Mouse (Mus musculus) C2C12 (cell line): ENCODE measurements around the gene Shc2.

Source experiments
- CTCF ChIP-seq: IDR thresholded peaks from one replicate; pipeline ENCODE4 v1.5.1; 2011; ENCODE audit not compliant: control insufficient read depth, insufficient read depth, insufficient read length
- MAX ChIP-seq: IDR thresholded peaks from one replicate; pipeline ENCODE4 v1.6.1; 2011; ENCODE audit warnings: mild to moderate bottlenecking, control low read depth
- MYOG ChIP-seq: IDR thresholded peaks from one replicate; pipeline ENCODE4 v1.6.1; 2011; ENCODE audit not compliant: control insufficient read depth, insufficient read length; ENCODE audit errors: extremely low read depth
- USF1 ChIP-seq: IDR thresholded peaks from one replicate; pipeline ENCODE4 v1.6.1; 2011; ENCODE audit warnings: low read depth, mild to moderate bottlenecking, control low read depth, moderate library complexity

- TF ChIP-seq CTCF (peak; percentile 54), USF1 (no peak), MYOG (no peak), MAX (no peak)
These were observed 11.5 kb upstream of the Shc2 start for GRCm38 (mm10) chr10:79649070-79649751.
